Mouse (Mus musculus) embryo, embryonic 11 days (tissue): ENCODE measurements around the gene Bicdl1.
"Not testable (repeated sequence)": the region's sequence is repeated elsewhere in the genome, so short reads cannot be mapped to it uniquely, and the experiment has no call there.

ENCODE experiments used
- DNase-seq: peaks from one replicate; pipeline ENCODE4 v3.0.0-alpha.2; 2015

The Bicdl1 gene

GRCm38 (mm10) chr5:115731001-115731731 lies at the start of gene Bicdl1:
TSS of gene Bicdl1 (minus strand) at chr5:115731621.
- DNase-seq, result peak; percentile 91

- no peak for DNase-seq
These were observed 45.5 kb upstream of the Bicdl1 start for GRCm38 (mm10) chr5:115776911-115777310.

GRCm38 (mm10) chr5:115775350-115775749 lies 43.9 kb upstream of the Bicdl1 start:
- DNase-seq, result no peak

GRCm38 (mm10) chr5:115770048-115770447 lies 38.6 kb upstream of the Bicdl1 start:
- no peak for DNase-seq

- DNase-seq, result no peak
These were observed 37.7 kb upstream of the Bicdl1 start for GRCm38 (mm10) chr5:115769116-115769515.

- no peak for DNase-seq
These were observed 35.4 kb upstream of the Bicdl1 start for GRCm38 (mm10) chr5:115766821-115767220.

- no peak for DNase-seq
These were observed 32.6 kb upstream of the Bicdl1 start for GRCm38 (mm10) chr5:115763981-115764380.

GRCm38 (mm10) chr5:115760903-115761302 lies 29.5 kb upstream of the Bicdl1 start:
- no peak for DNase-seq

GRCm38 (mm10) chr5:115758431-115759180 lies 27.2 kb upstream of the Bicdl1 start:
- DNase-seq, result peak; percentile 21

- DNase-seq, result no peak
These were observed 26.1 kb upstream of the Bicdl1 start for GRCm38 (mm10) chr5:115757516-115757915.

- DNase-seq, result peak; percentile 41
These were observed 24.1 kb upstream of the Bicdl1 start for GRCm38 (mm10) chr5:115755501-115755900.

GRCm38 (mm10) chr5:115754831-115755230 lies 23.4 kb upstream of the Bicdl1 start:
- no peak for DNase-seq

- no peak for DNase-seq
These were observed 21.5 kb upstream of the Bicdl1 start for GRCm38 (mm10) chr5:115752883-115753282.

GRCm38 (mm10) chr5:115751916-115752315 lies 20.5 kb upstream of the Bicdl1 start:
- DNase-seq, result not testable (repeated sequence)

GRCm38 (mm10) chr5:115748316-115748715 lies 16.9 kb upstream of the Bicdl1 start:
- no peak for DNase-seq

- DNase-seq, result no peak
These were observed 13.9 kb upstream of the Bicdl1 start for GRCm38 (mm10) chr5:115745319-115745718.

- no peak for DNase-seq
These were observed 6.6 kb upstream of the Bicdl1 start for GRCm38 (mm10) chr5:115738032-115738431.

GRCm38 (mm10) chr5:115734570-115734969 lies 3.1 kb upstream of the Bicdl1 start:
- peak; percentile 15 for DNase-seq

GRCm38 (mm10) chr5:115732849-115733216 lies 1.4 kb upstream of the Bicdl1 start:
- peak; percentile 86 for DNase-seq

GRCm38 (mm10) chr5:115732176-115732848 lies 891 bp upstream of the Bicdl1 start:
- peak; percentile 87 for DNase-seq

GRCm38 (mm10) chr5:115731732-115732175 lies 333 bp upstream of the Bicdl1 start:
- DNase-seq, result peak; percentile 62

GRCm38 (mm10) chr5:115730314-115730713 lies 1.1 kb downstream of the Bicdl1 start:
- no peak for DNase-seq

- DNase-seq, result no peak
These were observed 4.8 kb downstream of the Bicdl1 start for GRCm38 (mm10) chr5:115726581-115726980.

GRCm38 (mm10) chr5:115726019-115726418 lies 5.4 kb downstream of the Bicdl1 start:
- no peak for DNase-seq
